Mouse (Mus musculus): ENCODE results near the gene Gbx1. TPM values are rescaled to one million over a fixed set of nuclear protein-coding genes. Genes with fewer than 3 reads are reported as not detected.

Gene Gbx1
- polyA plus RNA-seq, 1 experiment from 2014 or later, result not detected

GRCm38 (mm10) chr5:24497526-24497925 is 29.5 kb downstream of the Gbx1 start:
- ChIA-PET POLR2A (interaction anchor here (0.5 kb wide), 1 partner anchor 1101 kb away, joined by 3 read pairs; no protein-coding TSS in a partner anchor), CTCF (interaction anchor here (1.2 to 2.5 kb wide), 3 partner anchors 8 to 31 kb away, joined by 3 to 11 read pairs (median 6); no protein-coding TSS in a partner anchor)
- no peak for DNase-seq (ENCODE audit: low read depth, low spot score)
- TF ChIP-seq CTCF (IDR thresholded peaks at IDR 0.05), result no peak
- ATAC-seq, result no peak
- in situ Hi-C loops (cut with MboI; ENCODE audit: low pct_unique_long_range_greater_than_20kb), result no loop called here
- H3K27me3 ChIP-seq, result no peaks in the 10 kb centered on the region

GRCm38 (mm10) chr5:24496756-24497155 is 30.2 kb downstream of the Gbx1 start:
- TF ChIP-seq CTCF (IDR thresholded peaks at IDR 0.05), result no peak
- ChIA-PET CTCF (interaction anchor here (1.1 kb wide), 1 partner anchor 11 kb away, joined by 3 read pairs; no protein-coding TSS in a partner anchor), POLR2A (no interaction called here)
- H3K27me3 ChIP-seq, result no peaks in the 10 kb centered on the region
- no peak for DNase-seq (ENCODE audit: low read depth, low spot score)
- ATAC-seq, result no peak
- in situ Hi-C loops (cut with MboI; ENCODE audit: low pct_unique_long_range_greater_than_20kb), result no loop called here

- ChIA-PET CTCF (no interaction called here), POLR2A (no interaction called here)
- no peak for ATAC-seq
- in situ Hi-C loops (cut with MboI; ENCODE audit: low pct_unique_long_range_greater_than_20kb), result no loop called here
- DNase-seq (ENCODE audit: low read depth, low spot score), result no peak
- no peak for TF ChIP-seq CTCF (IDR thresholded peaks at IDR 0.05)
- no peaks in the 10 kb centered on the region for H3K27me3 ChIP-seq
Measured at GRCm38 (mm10) chr5:24495019-24495418, 32.0 kb downstream of the Gbx1 start.

- CTCF ChIA-PET, result interaction anchor here (0.6 to 0.8 kb wide), 3 partner anchors 18 to 98 kb away, joined by 3 read pairs; no protein-coding TSS in a partner anchor
- in situ Hi-C loops (cut with MboI; ENCODE audit: low pct_unique_long_range_greater_than_20kb), result no loop called here
- ATAC-seq (no peak), DNase-seq (ENCODE audit: low read depth, low spot score) (no peak)
- no peak for TF ChIP-seq CTCF (IDR thresholded peaks at IDR 0.05)
- POLR2A ChIA-PET, result interaction anchor here (1.0 kb wide), 1 partner anchor 17 kb away, joined by 3 read pairs; no protein-coding TSS in a partner anchor
- no peaks in the 10 kb centered on the region for H3K27me3 ChIP-seq
Measured at GRCm38 (mm10) chr5:24492546-24493285, 34.3 kb downstream of the Gbx1 start.

- no peak for TF ChIP-seq CTCF (IDR thresholded peaks at IDR 0.05)
- in situ Hi-C loops (cut with MboI; ENCODE audit: low pct_unique_long_range_greater_than_20kb), result no loop called here
- no peaks in the 10 kb centered on the region for H3K27me3 ChIP-seq
- no peak for DNase-seq (ENCODE audit: low read depth, low spot score)
- POLR2A ChIA-PET, result no interaction called here
- CTCF ChIA-PET, result interaction anchor here (1.4 to 1.8 kb wide), 3 partner anchors 8 to 20 kb away, joined by 3 to 10 read pairs (median 6); no protein-coding TSS in a partner anchor
- ATAC-seq, result no peak
Measured at GRCm38 (mm10) chr5:24490413-24490920, 36.5 kb downstream of the Gbx1 start.

GRCm38 (mm10) chr5:24486738-24487137 is 40.3 kb downstream of the Gbx1 start:
- in situ Hi-C loops (cut with MboI; ENCODE audit: low pct_unique_long_range_greater_than_20kb), result no loop called here
- DNase-seq (ENCODE audit: low read depth, low spot score) (no peak), ATAC-seq (no peak)
- no peaks in the 10 kb centered on the region for H3K27me3 ChIP-seq
- ChIA-PET CTCF (interaction anchor here (1.0 to 2.1 kb wide), 4 partner anchors 15 to 256 kb away, joined by 3 to 11 read pairs (median 4); partner anchors contain the start of gene Abcb8), POLR2A (no interaction called here)
- no peak for TF ChIP-seq CTCF (IDR thresholded peaks at IDR 0.05)

- ATAC-seq (peak; percentile 44), DNase-seq (ENCODE audit: low read depth, low spot score) (no peak)
- in situ Hi-C loops (cut with MboI; ENCODE audit: low pct_unique_long_range_greater_than_20kb), result no loop called here
- CTCF ChIA-PET, result interaction anchor here (0.6 to 2.1 kb wide), 14 partner anchors 10 to 92 kb away, joined by 3 to 11 read pairs (median 3); partner anchors contain the start of genes Abcb8, Fastk and Tmub1
- H3K27me3 ChIP-seq, result no peaks in the 10 kb centered on the region
- no peak for TF ChIP-seq CTCF (IDR thresholded peaks at IDR 0.05)
- POLR2A ChIA-PET, result interaction anchor here (1.1 kb wide), 1 partner anchor 10 kb away, joined by 5 read pairs; no protein-coding TSS in a partner anchor
Measured at GRCm38 (mm10) chr5:24486097-24486496, 40.9 kb downstream of the Gbx1 start.

GRCm38 (mm10) chr5:24484963-24485362 is 42.0 kb downstream of the Gbx1 start:
- ChIA-PET POLR2A (interaction anchor here (0.8 to 1.1 kb wide), 2 partner anchors 9 to 92 kb away, joined by 3 to 5 read pairs; partner anchors contain the start of gene Abcb8), CTCF (interaction anchor here (1.1 to 2.1 kb wide), 7 partner anchors 9 to 91 kb away, joined by 3 to 11 read pairs (median 5); partner anchors contain the start of genes Abcb8 and Fastk)
- ATAC-seq (no peak), DNase-seq (ENCODE audit: low read depth, low spot score) (no peak)
- TF ChIP-seq CTCF (IDR thresholded peaks at IDR 0.05), result no peak
- H3K27me3 ChIP-seq, result no peaks in the 10 kb centered on the region
- in situ Hi-C loops (cut with MboI; ENCODE audit: low pct_unique_long_range_greater_than_20kb), result no loop called here

GRCm38 (mm10) chr5:24483326-24483725 is 43.7 kb downstream of the Gbx1 start:
- in situ Hi-C loops (cut with MboI; ENCODE audit: low pct_unique_long_range_greater_than_20kb), result no loop called here
- ChIA-PET POLR2A (no interaction called here), CTCF (interaction anchor here (0.7 to 1.7 kb wide), 9 partner anchors 9 to 89 kb away, joined by 3 to 7 read pairs (median 3); partner anchors contain the start of genes Abcb8 and Tmub1)
- no peak for TF ChIP-seq CTCF (IDR thresholded peaks at IDR 0.05)
- DNase-seq (ENCODE audit: low read depth, low spot score) (no peak), ATAC-seq (peak; percentile 9)
- no peaks in the 10 kb centered on the region for H3K27me3 ChIP-seq

- CTCF ChIA-PET, result interaction anchor here (1.1 to 1.7 kb wide), 6 partner anchors 8 to 88 kb away, joined by 3 to 7 read pairs (median 3); partner anchors contain the start of genes Abcb8 and Tmub1
Measured at GRCm38 (mm10) chr5:24482247-24483079, 44.5 kb downstream of the Gbx1 start.

More at GRCm38 (mm10) chr5:24482247-24483079, 44.5 kb downstream of the Gbx1 start:
- no peak for TF ChIP-seq CTCF (IDR thresholded peaks at IDR 0.05)
- ATAC-seq, result no peak
- POLR2A ChIA-PET, result no interaction called here
- no peaks in the 10 kb centered on the region for H3K27me3 ChIP-seq
- DNase-seq (ENCODE audit: low read depth, low spot score), result no peak
- in situ Hi-C loops (cut with MboI; ENCODE audit: low pct_unique_long_range_greater_than_20kb), result no loop called here
